Mouse (Mus musculus): ENCODE results near the gene Nup214. TPM values are rescaled to one million over a fixed set of nuclear protein-coding genes. Genes with fewer than 3 reads are reported as not detected.
A peak's percentile ranks its signal among the peaks of the same experiment; 100 is the strongest.
"Not testable (repeated sequence)": the region's sequence is repeated elsewhere in the genome, so short reads cannot be mapped to it uniquely, and the experiment has no call there.

Nup214 gene
- total RNA-seq, 2 experiments from 2014 or later: 63.9 to 65.9 TPM

- no peak overlapping the region for H3K4me3 ChIP-seq
- DNase-seq (ENCODE audit: extremely low spot score in 1 of 2, low spot score in 2 of 2): no peak
- intact Hi-C loops (cut with DNase I): loop anchor here (10.0 kb wide), 1 partner anchor 180 kb away; no protein-coding TSS in a partner anchor
- no peak overlapping the region for H3K27ac ChIP-seq
- no peak for TF ChIP-seq CTCF (IDR thresholded peaks at IDR 0.05)
Measured at GRCm38 (mm10) chr2:32024372-32024771, 50.1 kb downstream of the Nup214 start.

- intact Hi-C loops (cut with DNase I): loop anchor here (10.0 kb wide), 1 partner anchor 175 kb away; no protein-coding TSS in a partner anchor
- DNase-seq (ENCODE audit: extremely low spot score in 1 of 2, low spot score in 2 of 2): peak; percentile 30 to 33
- no peak for TF ChIP-seq CTCF (IDR thresholded peaks at IDR 0.05)
- Histone ChIP-seq H3K27ac (peak overlapping the region; percentile 63; the same call in 1 of the 2 replicates), H3K4me3 (no peak overlapping the region)
Measured at GRCm38 (mm10) chr2:32029636-32030035, 55.4 kb downstream of the Nup214 start.

GRCm38 (mm10) chr2:32033436-32033835 lies 59.2 kb downstream of the Nup214 start:
- DNase-seq (ENCODE audit: extremely low spot score in 1 of 2, low spot score in 2 of 2): no peak
- Histone ChIP-seq H3K4me3 (no peak overlapping the region), H3K27ac (no peak overlapping the region)
- intact Hi-C loops (cut with DNase I): no loop called here
- no peak for TF ChIP-seq CTCF (IDR thresholded peaks at IDR 0.05)

DNA sequence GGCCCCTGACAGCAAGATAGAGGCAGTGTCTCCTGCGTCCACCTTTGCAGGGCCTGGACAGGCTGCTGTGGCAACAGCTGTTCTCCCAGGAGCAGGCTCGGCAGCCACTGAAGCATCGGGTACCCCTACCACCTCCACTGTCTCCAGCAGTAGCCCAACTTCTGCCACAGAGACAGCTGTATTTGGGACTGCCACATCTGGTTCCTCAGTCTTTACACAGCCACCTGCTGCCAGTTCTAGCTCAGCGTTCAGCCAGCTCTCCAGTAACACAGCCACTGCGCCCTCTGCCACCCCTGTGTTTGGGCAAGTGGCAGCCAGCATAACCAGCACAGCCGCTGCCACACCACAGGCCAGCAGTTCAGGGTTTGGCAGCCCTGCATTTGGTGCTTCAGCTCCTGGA lies 60.0 kb downstream of the Nup214 start:
- no peak for DNase-seq (ENCODE audit: extremely low spot score in 1 of 2, low spot score in 2 of 2)
- no peak overlapping the region for H3K27ac ChIP-seq
- intact Hi-C loops (cut with DNase I): no loop called here
- H3K4me3 ChIP-seq: no peak overlapping the region
- no peak for TF ChIP-seq CTCF (IDR thresholded peaks at IDR 0.05)

GRCm38 (mm10) chr2:32037279-32037858 lies 63.1 kb downstream of the Nup214 start:
- no peak for DNase-seq (ENCODE audit: extremely low spot score in 1 of 2, low spot score in 2 of 2)
- intact Hi-C loops (cut with DNase I): loop anchor here (5.0 kb wide), 1 partner anchor 95 kb away; no protein-coding TSS in a partner anchor
- Histone ChIP-seq H3K27ac (peak overlapping the region; percentile 37), H3K4me3 (no peak overlapping the region)
- no peak for TF ChIP-seq CTCF (IDR thresholded peaks at IDR 0.05)

DNA sequence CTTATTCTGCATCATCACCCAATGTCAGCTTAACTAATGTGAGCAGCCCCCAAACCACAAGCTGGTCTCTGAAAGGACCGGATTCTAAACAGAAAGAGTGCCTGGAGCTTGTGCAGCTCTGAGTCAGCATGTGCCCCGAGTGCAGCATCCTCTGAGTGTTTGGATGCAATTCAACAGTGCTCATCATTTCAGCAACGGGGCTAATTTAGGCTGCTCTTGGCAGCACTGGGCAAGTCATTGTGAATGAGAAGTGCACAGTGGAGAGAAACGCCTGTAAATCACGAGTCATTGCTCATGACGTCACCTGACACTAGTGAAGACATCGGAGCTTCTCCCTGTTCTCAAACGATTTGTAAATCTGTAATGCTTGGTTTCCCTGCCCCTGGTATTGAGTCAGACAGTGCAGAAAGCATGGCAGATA lies 64.4 kb downstream of the Nup214 start:
- DNase-seq (ENCODE audit: extremely low spot score in 1 of 2, low spot score in 2 of 2): peak; percentile 45 to 48
- intact Hi-C loops (cut with DNase I): loop anchor here (5.0 kb wide), 1 partner anchor 94 kb away; no protein-coding TSS in a partner anchor

DNA sequence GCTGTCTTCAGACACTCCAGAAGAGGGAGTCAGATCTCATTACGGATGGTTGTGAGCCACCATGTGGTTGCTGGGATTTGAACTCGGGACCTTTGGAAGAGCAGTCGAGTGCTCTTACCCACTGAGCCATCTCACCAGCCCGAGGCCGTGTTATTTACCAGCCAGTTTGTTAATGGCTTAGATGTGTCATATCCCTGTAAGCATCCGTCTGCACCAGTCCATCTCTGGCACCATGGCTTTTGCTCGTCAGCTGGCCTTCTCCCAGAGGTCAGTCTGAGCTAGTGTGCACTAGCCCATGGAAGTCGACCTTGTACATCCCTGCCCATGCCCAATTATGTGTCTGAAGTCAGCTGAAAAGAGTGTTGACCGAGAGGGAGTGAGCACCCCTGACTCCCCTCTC lies 66.4 kb downstream of the Nup214 start:
- DNase-seq (ENCODE audit: extremely low spot score in 1 of 2, low spot score in 2 of 2); intact Hi-C loops (cut with DNase I); H3K27ac ChIP-seq; H3K4me3 ChIP-seq: not testable (repeated sequence)

More for the DNA sequence above, 64.4 kb downstream of the Nup214 start:
- Histone ChIP-seq H3K27ac (peak overlapping the region; percentile 37), H3K4me3 (no peak overlapping the region)
- no peak for TF ChIP-seq CTCF (IDR thresholded peaks at IDR 0.05)

- no peak overlapping the region for H3K4me3 ChIP-seq
- intact Hi-C loops (cut with DNase I): no loop called here
- no peak for TF ChIP-seq CTCF (IDR thresholded peaks at IDR 0.05)
- H3K27ac ChIP-seq: no peak overlapping the region
- DNase-seq (ENCODE audit: extremely low spot score in 1 of 2, low spot score in 2 of 2): no peak
Measured at GRCm38 (mm10) chr2:32041087-32041486, 66.9 kb downstream of the Nup214 start.

DNA sequence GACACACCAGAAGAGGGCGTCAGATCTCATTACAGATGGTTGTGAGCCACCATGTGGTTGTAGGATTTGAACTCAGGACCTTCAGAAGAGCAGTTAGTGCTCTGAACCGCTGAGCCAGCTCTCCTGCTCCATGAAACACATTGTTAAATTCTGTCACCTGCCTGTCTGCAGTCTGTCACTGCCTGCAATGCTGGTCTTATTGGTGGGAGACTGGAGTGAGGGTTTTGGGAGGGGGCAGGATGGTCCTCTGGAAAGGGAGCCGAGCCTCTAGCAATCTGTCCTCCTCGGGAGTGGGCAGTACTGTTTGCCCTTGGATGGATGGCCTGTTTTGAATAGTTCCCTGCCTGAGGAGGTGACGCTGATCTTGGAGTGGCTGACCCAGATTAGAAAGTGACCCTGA lies 69.6 kb downstream of the Nup214 start:
- intact Hi-C loops (cut with DNase I): no loop called here
- no peak for DNase-seq (ENCODE audit: extremely low spot score in 1 of 2, low spot score in 2 of 2)
- TF ChIP-seq CTCF (IDR thresholded peaks at IDR 0.05): peak; percentile 5; the same call in 1 of the 2 replicates
- Histone ChIP-seq H3K27ac (no peak overlapping the region), H3K4me3 (no peak overlapping the region)

DNA sequence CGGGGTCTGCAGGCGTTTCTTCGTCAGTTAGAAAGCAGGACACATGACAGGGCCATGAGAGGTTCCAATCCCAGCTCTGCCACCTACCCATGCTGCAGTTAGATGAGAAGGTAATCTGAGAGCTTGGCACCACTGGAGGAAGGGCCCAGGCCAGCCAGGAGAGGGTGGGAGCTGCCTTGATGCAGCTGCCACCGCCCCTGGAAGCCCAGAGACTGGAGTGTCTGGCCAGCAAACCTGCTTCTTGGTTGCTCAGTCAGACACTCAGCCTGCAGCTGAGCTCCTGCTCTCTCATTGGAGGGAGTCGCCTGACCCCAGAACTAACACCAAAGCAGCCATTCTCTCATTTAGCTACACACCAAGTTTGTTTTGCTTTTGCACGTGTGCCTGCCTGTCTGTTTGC lies 71.1 kb downstream of the Nup214 start:
- intact Hi-C loops (cut with DNase I): no loop called here
- no peak for TF ChIP-seq CTCF (IDR thresholded peaks at IDR 0.05)
- H3K4me3 ChIP-seq: no peak overlapping the region
- no peak for DNase-seq (ENCODE audit: extremely low spot score in 1 of 2, low spot score in 2 of 2)
- no peak overlapping the region for H3K27ac ChIP-seq

GRCm38 (mm10) chr2:32046009-32046408 lies 71.8 kb downstream of the Nup214 start:
- no peak for DNase-seq (ENCODE audit: extremely low spot score in 1 of 2, low spot score in 2 of 2)
- Histone ChIP-seq H3K27ac (no peak overlapping the region), H3K4me3 (no peak overlapping the region)
- intact Hi-C loops (cut with DNase I): no loop called here
- TF ChIP-seq CTCF (IDR thresholded peaks at IDR 0.05): no peak

DNA sequence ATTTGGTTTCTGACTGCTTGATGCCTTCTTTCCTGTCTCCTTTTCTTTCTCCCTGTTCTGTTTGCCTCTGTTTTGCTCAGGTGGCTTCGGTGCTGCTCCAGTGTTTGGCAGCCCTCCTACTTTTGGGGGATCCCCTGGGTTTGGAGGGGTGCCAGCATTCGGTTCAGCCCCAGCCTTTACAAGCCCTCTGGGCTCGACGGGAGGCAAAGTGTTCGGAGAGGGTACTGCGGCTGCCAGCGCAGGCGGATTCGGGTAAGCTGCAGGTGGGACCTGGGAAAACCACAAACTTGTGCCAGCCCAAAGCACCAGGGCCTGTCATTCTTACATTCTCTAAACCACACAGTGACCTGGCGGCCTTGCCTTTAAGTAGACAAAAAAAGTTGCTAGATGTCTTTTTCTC lies 73.1 kb downstream of the Nup214 start:
- DNase-seq (ENCODE audit: extremely low spot score in 1 of 2, low spot score in 2 of 2): no peak
- intact Hi-C loops (cut with DNase I): no loop called here

GRCm38 (mm10) chr2:32051791-32052190 lies 77.6 kb downstream of the Nup214 start:
- DNase-seq (ENCODE audit: extremely low spot score in 1 of 2, low spot score in 2 of 2): no peak
- intact Hi-C loops (cut with DNase I): no loop called here
- TF ChIP-seq CTCF (IDR thresholded peaks at IDR 0.05): no peak
- H3K4me3 ChIP-seq: no peak overlapping the region
- no peak overlapping the region for H3K27ac ChIP-seq

More for the DNA sequence above, 73.1 kb downstream of the Nup214 start:
- Histone ChIP-seq H3K27ac (no peak overlapping the region), H3K4me3 (no peak overlapping the region)
- TF ChIP-seq CTCF (IDR thresholded peaks at IDR 0.05): no peak

Data from left cerebral cortex, adult 2 months (tissue).